Mouse (Mus musculus) MEL (cell line): ENCODE measurements around the gene Commd3. TPM values are rescaled to one million over a fixed set of nuclear protein-coding genes. Genes with fewer than 3 reads are reported as not detected.

Experiments
- DNase-seq: peaks from one replicate; pipeline ENCODE4 v3.0.0; 2011; ENCODE audit warnings: low read depth, low spot score
- H3K27ac ChIP-seq: 2 replicates; pipeline ENCODE4 v1.5.1; 2012; ENCODE audit warnings: low read depth, mild to moderate bottlenecking, control low read depth, low read length, moderate library complexity; ENCODE audit not compliant: control insufficient read depth
- H3K27me3 ChIP-seq, 2 experiments: fragments of 150-350 bp in 1 of 2; sonication (generic) in 1 of 2; 2 replicates each; pipeline ENCODE4 v1.6.1; 2012; ENCODE audit warnings: low read length in 2 of 2, mild to moderate bottlenecking in 2 of 2, improper control_type of control experiment in 1 of 2, moderate library complexity in 1 of 2; ENCODE audit not compliant: insufficient read depth in 2 of 2, control insufficient read depth in 1 of 2
- H3K36me3 ChIP-seq, 2 experiments: 2 replicates each; pipeline ENCODE4 v1.6.1; 2012 to 2014; ENCODE audit warnings: low read length in 2 of 2, improper control_type of control experiment in 1 of 2, inconsistent platforms in 1 of 2, mild to moderate bottlenecking in 1 of 2; ENCODE audit not compliant: insufficient read depth in 2 of 2, control insufficient read depth in 1 of 2
- H3K4me1 ChIP-seq, 2 experiments: fragments of 150-350 bp in 1 of 2; sonication (generic) in 1 of 2; 2 replicates each; pipeline ENCODE4 v1.6.1; 2012; ENCODE audit warnings: low read length in 2 of 2, improper control_type of control experiment in 1 of 2, mild to moderate bottlenecking in 1 of 2; ENCODE audit not compliant: insufficient read depth in 2 of 2, control insufficient read depth in 1 of 2
- H3K4me3 ChIP-seq, 2 experiments: fragments of 150-350 bp in 1 of 2; sonication (generic) in 1 of 2; 2 replicates each; pipeline ENCODE4 v1.5.1; 2012; ENCODE audit warnings: low read depth in 2 of 2, low read length in 2 of 2, mild to moderate bottlenecking in 2 of 2, moderate library complexity in 2 of 2, control low read depth in 1 of 2, improper control_type of control experiment in 1 of 2; ENCODE audit not compliant: control insufficient read depth in 1 of 2, insufficient read depth in 1 of 2
- H3K79me2 ChIP-seq: 2 replicates; pipeline ENCODE4 v1.6.1; 2012; ENCODE audit warnings: mild to moderate bottlenecking, low read length, moderate library complexity; ENCODE audit not compliant: control insufficient read depth, poor library complexity, insufficient read depth
- H3K9ac ChIP-seq: 2 replicates; pipeline ENCODE4 v1.6.1; 2012; ENCODE audit warnings: low read depth, mild to moderate bottlenecking, control low read depth, low read length, moderate library complexity; ENCODE audit not compliant: control insufficient read depth, poor library complexity, severe bottlenecking
- H3K9me3 ChIP-seq: fragments of 150-350 bp; sonication (generic); replicated peaks from 2 replicates; pipeline ENCODE4 v1.6.1; 2012; ENCODE audit warnings: mild to moderate bottlenecking, low read length, improper control_type of control experiment, moderate library complexity; ENCODE audit not compliant: insufficient read depth
- CHD1 ChIP-seq: IDR thresholded peaks from 2 replicates; pipeline ENCODE4 v1.6.1; 2012; ENCODE audit warnings: low read depth, mild to moderate bottlenecking, inconsistent platforms, low read length, improper control_type of control experiment
- JUND ChIP-seq: IDR thresholded peaks from 2 replicates; pipeline ENCODE4 v1.6.1; 2011; ENCODE audit warnings: low read depth, mild to moderate bottlenecking, improper control_type of control experiment, low read length
- KAT2A ChIP-seq: conservative IDR thresholded peaks from 2 replicates; pipeline ENCODE4 v1.6.1; 2012; ENCODE audit warnings: low read depth, low read length, improper control_type of control experiment, inconsistent platforms
- MAZ ChIP-seq: IDR thresholded peaks from 2 replicates; pipeline ENCODE4 v1.6.1; 2012; ENCODE audit warnings: low read depth, mild to moderate bottlenecking, inconsistent platforms, low read length, improper control_type of control experiment
- MXI1 ChIP-seq: IDR thresholded peaks from 2 replicates; pipeline ENCODE4 v1.6.1; 2011; ENCODE audit warnings: mild to moderate bottlenecking, low read depth, low read length, improper control_type of control experiment
- MYC ChIP-seq: IDR thresholded peaks from 2 replicates; pipeline ENCODE4 v1.6.1; 2011; ENCODE audit warnings: low read depth, mild to moderate bottlenecking, low read length, improper control_type of control experiment, moderate library complexity
- SIN3A ChIP-seq: IDR thresholded peaks from 2 replicates; pipeline ENCODE4 v1.6.1; 2012; ENCODE audit warnings: low read length, improper control_type of control experiment, inconsistent platforms
- SMC3 ChIP-seq: IDR thresholded peaks from 2 replicates; pipeline ENCODE4 v1.6.1; 2011; ENCODE audit warnings: low read depth, low read length, improper control_type of control experiment
- ZNF384 ChIP-seq: IDR thresholded peaks from 2 replicates; pipeline ENCODE4 v1.6.1; 2012; ENCODE audit warnings: low read depth, mild to moderate bottlenecking, inconsistent platforms, low read length, improper control_type of control experiment
- polyA plus RNA-seq, 2 experiments: library from polyadenylated mRNA; stranded (reverse) in 1 of 2; unstranded in 1 of 2; fragments of >175 nt in 1 of 2; fragments of >200 nt in 1 of 2; gene quantifications; 2 replicates each; pipeline versions ENCODE4 v1.2.1 to v1.2.4; 2012; ENCODE audit warnings: low replicate concordance in 2 of 2, low read depth in 1 of 2; ENCODE audit not compliant: insufficient read length in 2 of 2, insufficient read depth in 1 of 2, missing spikeins in 1 of 2
- total RNA-seq: library from RNA; depleted of rRNA; stranded (reverse); fragments of 300-350 nt; gene quantifications from 2 replicates; pipeline ENCODE4 v1.2.3, GENCODE M21; 2012

Gene Commd3
- total and polyA plus RNA-seq, 3 experiments, result 47.0 to 70.7 TPM; not detected in 1

DNA sequence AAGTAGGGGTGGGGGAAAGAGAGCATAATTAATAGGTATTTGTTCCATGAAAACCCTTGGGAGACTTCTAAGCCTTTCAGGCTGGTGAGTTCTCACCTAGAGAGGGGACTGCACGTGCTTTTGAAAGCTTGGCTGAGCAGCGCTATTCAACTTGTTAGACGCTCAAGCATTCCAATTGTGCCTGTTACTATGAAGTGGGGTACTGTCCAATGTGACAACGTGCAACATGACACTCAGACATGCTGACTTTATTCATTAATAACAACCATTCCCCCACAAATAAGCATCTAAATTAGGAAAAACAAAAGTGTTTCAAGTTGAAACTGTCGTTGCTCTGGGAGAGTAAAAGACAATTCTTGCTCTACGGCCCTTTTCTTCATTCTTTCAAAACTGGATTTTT lies 1.1 kb upstream of the Commd3 start:
- no peak overlapping the region for H3K9ac ChIP-seq
- H3K36me3 ChIP-seq, result peaks cover 0 to 17% of the 10 kb centered on the region in 2 experiments; a peak in 2 of 4 replicates
- H3K79me2 ChIP-seq, result peaks cover 4% of the 10 kb centered on the region
- H3K9me3 ChIP-seq, result no peaks in the 10 kb centered on the region
- peaks cover 13% of the 10 kb centered on the region in 2 experiments for H3K4me1 ChIP-seq
- no peak overlapping the region for H3K4me3 ChIP-seq
- TF ChIP-seq ZNF384, result 0 out of 2 replicates have a peak, but pooled peaks have one; percentile 16
- TF ChIP-seq MXI1, result no peak
- TF ChIP-seq SIN3A, result 0 out of 2 replicates have a peak, but pooled peaks have one; percentile 24
- TF ChIP-seq, all 39 proteins: peak for 2
- H3K27me3 ChIP-seq, result peaks cover 15 to 42% of the 10 kb centered on the region in 2 experiments
- H3K27ac ChIP-seq, result no peak overlapping the region
- DNase-seq, result no peak

DNA sequence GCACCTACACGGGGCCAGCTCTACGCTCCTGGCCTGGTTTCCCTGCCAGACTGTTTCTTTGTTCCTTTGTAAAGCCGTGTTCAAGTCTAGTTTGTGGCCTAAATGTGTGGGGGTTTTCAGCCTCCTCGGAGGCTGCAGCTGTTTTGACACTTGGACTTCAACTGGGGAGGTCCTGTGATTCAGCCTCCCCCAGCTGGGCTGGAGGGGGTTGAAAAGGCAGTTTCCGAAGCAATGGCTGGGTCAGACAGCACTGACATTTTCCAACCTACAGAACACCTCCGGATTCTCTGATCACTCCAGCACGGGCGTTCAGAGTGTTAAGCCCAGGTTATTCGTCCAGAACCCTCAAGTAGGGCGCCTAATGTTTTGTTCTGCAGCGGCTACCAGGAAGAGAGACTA lies 581 bp downstream of the Commd3 start:
- H3K36me3 ChIP-seq, result peaks cover 0 to 17% of the 10 kb centered on the region in 2 experiments; a peak in 2 of 4 replicates
- H3K27me3 ChIP-seq, result peaks cover 14 to 30% of the 10 kb centered on the region in 2 experiments
- no peaks in the 10 kb centered on the region for H3K9me3 ChIP-seq
- peaks cover 13% of the 10 kb centered on the region in 2 experiments for H3K4me1 ChIP-seq
- H3K27ac ChIP-seq, result peak overlapping the region; percentile 52
- peak overlapping the region; percentile 96 for H3K9ac ChIP-seq
- DNase-seq, result peak; percentile 68
- peak overlapping the region; percentile 81 to 83 for H3K4me3 ChIP-seq
- TF ChIP-seq CHD1, result peak; percentile 57; the same call in 1 of the 2 replicates
- no peak for TF ChIP-seq SMC3
- no peak for TF ChIP-seq MYC
- TF ChIP-seq, all 39 proteins: peak for 1
- H3K79me2 ChIP-seq, result peaks cover 16% of the 10 kb centered on the region

DNA sequence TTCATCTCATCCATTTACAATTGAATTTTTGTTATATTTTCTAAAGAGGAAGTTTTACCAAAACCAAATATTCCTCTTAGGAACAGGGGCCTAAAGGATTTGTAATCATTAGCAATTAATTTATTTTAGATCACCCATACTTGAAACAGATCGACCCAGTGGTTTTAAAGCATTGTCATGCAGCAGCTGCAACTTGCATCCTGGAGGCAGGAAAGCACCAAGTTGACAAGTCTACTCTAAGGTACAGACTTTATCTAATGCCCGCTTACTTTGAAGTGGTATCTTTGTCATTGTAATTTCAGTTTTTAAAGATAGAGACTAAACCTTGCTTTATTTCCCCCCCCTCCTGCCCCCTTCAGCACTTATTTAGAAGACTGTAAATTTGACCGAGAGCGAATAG lies 1.6 kb downstream of the Commd3 start:
- Histone ChIP-seq H3K27ac (no peak overlapping the region), H3K36me3 (peaks cover 0 to 22% of the 10 kb centered on the region in 2 experiments; a peak in 2 of 4 replicates), H3K27me3 (peaks cover 10 to 24% of the 10 kb centered on the region in 2 experiments), H3K4me3 (peak overlapping the region; percentile 12 to 83; a peak in 2 of 4 replicates), H3K79me2 (peaks cover 24% of the 10 kb centered on the region), H3K4me1 (peaks cover 13 to 19% of the 10 kb centered on the region in 2 experiments), H3K9ac (peak overlapping the region; percentile 42), H3K9me3 (no peaks in the 10 kb centered on the region)
- TF ChIP-seq KAT2A (no peak), JUND (no peak), MAZ (no peak)
- DNase-seq, result peak; percentile 41
